Mouse (Mus musculus) frontal cortex, postnatal 36 days (tissue): Measurements from ENCODE around the gene Exoc2.

ENCODE experiments used
- DNase-seq, 2 experiments: peaks; one replicate each; pipeline ENCODE4 v3.0.0; 2022; ENCODE audit warnings: low spot score in 2 of 2

Gene Exoc2

DNA sequence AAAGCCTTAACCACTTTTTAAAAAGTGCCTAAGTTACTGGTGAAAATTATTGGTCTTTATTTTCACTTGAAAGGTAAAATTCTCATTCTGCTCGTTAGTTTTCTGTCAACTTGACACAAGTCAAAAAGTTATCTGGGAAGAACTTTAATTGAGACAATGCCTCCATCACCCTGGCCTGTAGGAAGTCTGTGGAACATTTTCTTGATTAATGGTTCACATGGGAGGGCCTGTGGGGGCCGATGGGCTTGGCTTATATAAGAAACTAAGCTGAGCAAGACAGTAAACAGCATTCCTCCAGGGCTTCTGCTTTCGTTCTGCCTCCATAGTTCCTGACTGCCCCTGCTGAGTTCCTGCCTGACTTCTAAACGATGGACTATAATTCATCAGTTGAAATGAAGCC is 81.6 kb downstream of the Exoc2 start:
- DNase-seq = no peak

DNA sequence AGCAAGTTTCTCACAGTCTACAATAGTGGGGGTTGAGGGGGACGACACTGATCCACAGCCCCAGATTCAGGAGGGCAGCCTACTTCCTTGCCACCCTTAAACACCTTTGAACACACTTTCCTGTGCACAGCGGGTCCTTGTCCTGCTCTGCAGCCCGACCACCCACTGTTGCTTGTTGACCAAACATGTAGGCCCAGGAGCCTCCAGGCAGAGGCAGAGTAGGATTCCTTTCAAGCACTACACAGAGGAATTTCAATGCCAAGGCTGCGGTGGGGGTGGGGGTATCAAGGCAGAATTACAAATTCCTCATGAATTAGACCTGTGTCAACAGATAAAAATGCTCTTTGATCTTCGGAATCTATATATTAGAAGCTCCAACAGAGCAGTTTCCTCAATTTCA is 82.7 kb downstream of the Exoc2 start:
- no peak for DNase-seq

DNA sequence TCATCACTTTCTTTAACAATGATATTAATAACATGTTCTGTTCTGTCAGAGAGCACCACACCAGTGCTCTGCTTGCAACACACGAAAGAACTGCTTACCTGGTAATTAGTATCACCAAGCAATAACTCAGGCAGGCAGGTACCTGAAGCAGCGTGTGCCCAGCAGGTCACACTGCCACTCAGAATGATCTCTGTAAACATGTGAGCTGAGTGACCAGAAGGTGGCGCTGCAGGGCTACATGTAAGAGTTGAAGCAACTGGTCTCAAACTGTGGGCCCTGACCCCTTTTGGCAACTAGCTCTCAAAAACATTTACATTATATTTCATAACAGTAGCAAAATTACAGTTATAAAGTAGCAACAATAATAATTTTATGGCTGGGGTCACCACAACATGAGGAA is 85.4 kb downstream of the Exoc2 start:
- peak; percentile 47 to 70 for DNase-seq

DNA sequence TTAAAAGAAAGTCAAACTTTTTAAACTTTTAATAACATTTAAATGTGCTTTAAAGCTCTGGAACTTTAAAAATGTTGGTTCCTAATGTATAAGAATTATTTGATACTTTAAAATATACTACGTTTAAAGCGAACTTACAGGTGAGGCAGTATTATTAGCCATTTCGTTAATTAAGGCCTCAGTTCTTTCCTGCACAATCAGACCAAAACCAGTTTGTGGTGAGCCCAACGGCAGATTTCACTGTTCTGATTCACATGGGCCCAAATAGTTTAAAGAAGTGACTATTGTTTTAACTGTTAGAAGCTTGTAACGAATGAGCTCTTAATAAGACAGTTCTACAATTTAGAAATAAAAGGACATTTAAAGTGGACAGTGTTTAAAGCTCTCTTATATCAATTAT is 93.6 kb downstream of the Exoc2 start:
- no peak for DNase-seq

DNA sequence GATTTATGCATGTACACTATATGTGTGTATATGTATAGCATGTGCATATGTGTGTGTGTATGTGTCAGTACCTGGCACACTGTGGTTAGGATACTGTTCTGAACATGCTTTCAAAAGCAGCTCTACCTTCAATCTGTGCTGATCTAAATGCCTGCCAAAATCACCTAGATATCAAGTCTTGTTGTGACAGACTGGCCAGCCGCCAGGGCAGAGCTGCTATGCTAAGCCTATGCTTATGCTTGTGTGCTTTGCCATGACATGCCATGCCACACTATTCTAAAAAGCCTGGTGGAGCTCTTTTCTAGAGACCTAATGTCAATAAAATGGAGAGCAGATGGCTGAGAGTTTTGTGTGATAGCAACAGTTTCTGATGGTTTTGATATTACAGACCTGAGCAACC is 94.0 kb downstream of the Exoc2 start:
- DNase-seq = no peak

DNA sequence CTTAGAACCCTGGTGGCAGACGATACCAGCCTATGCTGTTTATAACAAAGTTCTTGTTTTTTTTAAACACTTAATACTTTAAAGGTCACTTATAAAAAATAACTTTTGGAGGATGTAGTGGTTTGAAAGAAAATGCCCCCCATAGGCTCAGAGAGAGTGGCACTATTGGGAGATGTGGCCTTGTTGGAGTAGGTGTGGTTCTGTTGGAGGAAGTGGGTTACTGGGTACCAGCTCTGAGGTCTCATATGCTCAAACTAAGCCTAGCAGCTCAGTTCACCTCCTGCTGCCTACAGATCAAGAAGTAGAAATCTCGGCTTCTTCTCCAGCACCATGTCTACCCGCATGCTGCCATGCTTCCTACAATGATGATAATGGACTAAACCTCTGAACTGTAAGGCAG is 98.1 kb downstream of the Exoc2 start:
- no peak for DNase-seq

DNA sequence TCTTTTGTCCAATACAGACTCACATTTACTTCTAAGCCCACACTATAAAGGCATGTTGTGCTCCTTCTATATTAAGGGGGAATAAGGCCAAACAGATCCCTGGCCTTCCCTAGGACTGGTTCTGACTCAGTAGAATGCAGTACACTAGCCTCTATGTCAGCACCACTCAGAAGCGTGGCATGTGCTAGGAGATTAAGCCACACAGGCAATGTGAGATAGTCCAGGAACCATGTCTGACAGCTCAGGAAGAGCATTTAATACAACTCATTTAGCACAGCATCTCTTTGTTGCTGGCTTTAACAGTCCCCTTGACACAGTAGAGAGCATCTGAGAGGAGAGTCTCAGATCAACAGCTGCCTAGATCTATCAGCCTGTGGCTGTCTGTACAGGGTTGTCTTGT is 100.4 kb downstream of the Exoc2 start:
- no peak for DNase-seq

DNA sequence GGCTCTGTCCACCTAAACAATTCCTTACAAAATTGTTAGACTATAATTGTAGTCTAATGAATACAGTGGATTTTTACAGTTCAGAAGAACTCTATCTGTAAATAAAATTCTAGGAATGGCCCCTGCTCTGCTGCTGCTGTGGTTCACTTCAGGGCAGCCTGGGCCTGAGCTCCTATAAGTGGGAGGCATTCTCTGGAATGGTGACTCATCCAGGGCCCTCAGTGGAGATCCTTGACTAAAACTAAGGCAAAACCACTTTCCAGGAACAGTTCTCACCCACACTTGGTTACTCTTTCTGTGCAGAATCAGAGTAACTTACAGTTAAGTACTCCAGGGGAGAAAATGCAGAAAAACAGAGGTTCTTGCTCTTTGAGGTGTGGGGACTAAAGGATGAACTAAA is 108.4 kb downstream of the Exoc2 start:
- DNase-seq = peak; percentile 35 to 60

DNA sequence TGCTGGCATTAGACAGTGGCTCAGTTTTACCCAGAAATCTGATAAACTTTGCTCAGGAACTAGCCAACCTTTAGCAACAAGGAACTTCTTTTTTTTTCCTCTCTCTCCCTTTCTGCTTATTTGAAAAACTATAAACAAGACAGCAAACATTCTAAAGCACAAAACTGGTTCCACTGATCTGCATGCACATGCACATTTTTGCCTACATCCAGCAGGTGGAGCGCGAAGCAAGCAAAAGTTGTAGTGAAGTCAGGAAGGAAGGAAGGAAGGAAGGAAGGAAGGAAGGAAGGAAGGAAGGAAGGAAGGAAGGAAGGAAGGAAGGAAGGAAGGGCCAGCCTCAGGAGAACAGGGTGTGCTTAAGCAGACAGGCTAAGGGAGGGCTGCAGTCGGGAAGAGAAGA is 109.9 kb downstream of the Exoc2 start:
- no peak for DNase-seq

DNA sequence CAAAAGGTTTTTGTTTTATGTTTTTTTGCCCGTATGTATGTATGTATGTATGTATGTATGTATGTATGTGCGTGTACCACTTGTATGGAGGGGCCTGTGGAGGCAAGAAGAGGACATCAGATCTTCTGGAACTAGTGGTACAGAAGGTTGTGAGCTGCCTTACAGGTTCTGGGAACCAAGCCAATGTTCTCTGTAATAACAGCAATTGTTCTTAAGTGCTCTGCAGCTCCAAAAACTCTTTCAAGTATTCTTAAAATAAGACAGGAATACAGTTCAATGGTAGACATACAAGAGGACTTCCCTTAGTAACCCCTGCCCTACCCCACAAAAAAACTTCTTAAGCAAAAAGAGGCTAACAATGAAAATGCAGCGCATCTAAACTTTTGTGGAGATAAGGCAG is 115.5 kb downstream of the Exoc2 start:
- DNase-seq = no peak

DNA sequence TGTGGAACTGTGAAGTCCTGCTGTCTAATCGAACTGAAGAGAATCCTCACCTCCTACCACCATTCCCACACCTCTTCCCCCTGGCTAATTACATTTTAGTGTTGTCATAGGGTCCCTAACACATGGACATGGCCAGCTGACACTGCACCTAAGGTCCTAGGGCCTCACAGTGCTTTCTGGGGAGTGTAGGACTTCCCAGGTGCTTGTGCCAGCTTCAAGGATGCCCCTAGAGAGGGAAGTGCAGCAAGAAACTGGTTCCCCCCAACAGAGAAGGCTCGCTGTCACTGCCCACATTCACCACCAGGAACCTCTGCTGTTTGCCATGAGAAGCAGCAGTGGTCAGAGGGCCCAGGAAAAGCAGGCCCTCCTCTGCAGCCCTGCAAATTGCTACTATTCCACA is 123.2 kb downstream of the Exoc2 start:
- no peak for DNase-seq

DNA sequence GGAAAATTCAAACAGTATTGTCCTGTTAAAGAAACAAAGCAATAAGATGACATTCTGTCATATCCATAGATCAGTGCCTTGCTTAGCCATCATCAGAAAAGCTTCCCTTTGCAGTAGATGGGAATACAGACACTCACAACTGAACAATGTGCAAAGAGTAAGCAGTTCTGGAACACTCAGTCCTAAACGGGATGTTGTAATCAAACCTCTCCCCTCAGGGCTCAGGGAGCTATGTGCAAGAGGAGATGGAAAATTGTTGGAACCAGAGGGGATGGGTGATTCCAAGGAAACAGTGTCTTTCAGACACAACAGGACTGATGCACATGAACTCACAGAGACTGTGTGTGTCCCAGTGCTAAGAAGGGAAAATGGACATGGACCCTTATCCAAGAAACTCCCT is 125.9 kb downstream of the Exoc2 start:
- no peak for DNase-seq

DNA sequence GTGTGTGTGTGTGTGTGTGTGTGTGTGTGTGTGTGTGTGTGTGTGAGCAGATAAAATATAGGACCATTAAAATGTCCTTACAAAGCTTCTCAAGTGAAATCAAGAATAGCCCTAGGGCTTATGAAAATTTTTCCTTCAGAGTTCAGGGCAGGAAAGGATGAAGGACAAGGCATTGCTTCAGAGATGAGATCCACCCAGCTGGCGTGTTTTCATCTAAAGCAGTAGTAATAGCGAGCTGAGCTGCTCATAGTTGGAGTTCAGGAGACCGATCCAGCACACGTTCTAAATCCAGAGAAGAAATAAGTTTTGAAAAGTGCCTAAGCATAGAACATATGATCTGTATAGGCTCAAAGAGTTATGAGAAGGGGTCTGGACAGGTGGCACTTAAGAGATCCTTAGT is 127.4 kb downstream of the Exoc2 start:
- no peak for DNase-seq

DNA sequence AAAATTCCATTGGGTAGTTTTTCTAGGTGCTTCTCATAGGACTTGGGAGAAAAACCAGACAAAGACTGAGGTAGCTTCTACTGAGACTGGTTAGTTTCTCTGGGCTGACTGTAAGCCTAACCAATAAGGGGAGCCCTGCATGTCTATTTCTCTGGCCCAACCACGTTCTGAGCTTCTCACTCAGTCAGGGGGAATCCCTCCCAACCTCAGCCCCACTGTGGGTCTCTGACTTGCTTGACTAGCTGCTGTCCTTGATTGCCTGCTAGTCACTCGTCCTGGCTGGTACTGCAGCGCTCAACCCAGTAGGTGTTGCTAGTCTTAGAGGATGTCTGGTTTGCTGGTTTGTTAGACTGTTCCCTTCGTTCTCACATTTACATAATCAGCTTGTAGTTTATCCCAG is 130.8 kb downstream of the Exoc2 start:
- DNase-seq = no peak

DNA sequence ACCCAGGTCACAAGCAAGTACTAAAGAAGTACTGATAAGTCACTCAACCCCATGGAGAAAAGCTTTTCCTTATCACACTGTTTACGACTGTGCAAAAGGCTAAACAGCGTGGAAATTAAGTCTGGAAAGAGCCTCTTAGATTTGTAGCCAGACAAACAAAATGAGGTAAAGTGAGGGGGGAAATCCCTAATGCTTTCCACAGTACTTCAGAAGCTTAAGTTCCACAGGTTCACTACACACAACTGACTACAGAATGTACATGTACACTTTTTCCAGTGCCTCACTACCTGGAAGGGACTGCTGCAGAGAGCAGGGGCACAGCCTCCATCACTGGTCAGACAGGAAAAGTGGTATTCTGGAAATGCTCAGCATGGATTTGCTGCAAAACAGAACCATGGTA is 132.1 kb downstream of the Exoc2 start:
- no peak for DNase-seq

DNA sequence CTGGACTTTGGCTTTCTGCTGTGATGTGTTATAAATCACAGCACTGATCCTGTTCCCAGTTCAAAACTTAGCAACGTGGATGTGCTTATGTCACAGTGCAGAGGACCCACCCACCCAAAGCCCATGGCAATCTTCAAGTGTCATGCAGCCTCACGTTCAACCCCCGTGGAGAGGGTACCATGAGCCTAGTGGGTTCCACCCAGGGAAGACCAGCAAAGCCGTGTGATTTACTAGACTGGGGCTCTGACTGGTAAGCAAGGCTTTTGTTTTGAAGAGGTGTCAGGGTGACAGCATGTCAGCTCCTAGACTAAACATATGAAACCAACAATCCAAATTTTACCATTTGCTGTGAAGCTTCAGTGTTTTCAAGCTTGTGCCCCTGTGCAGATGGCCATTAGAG is 132.6 kb downstream of the Exoc2 start:
- DNase-seq = no peak

DNA sequence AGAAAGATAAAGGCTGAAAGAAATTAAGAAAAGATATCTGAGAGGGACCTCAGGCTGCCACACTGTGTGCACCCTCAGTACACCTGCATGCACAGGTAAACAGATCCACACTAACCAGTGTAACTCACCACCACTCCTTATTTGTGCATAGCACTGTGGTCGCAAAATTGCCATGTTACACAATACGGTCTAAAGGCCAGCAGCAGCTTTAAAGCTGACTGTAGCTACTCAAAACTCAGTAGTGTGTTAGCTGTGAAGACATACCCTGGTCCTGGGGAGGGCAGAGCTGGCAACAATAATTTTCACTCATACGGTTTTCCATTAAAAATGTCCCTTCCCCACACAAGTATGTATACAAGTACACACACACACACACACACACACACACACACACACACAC is 133.2 kb downstream of the Exoc2 start:
- DNase-seq = no peak

DNA sequence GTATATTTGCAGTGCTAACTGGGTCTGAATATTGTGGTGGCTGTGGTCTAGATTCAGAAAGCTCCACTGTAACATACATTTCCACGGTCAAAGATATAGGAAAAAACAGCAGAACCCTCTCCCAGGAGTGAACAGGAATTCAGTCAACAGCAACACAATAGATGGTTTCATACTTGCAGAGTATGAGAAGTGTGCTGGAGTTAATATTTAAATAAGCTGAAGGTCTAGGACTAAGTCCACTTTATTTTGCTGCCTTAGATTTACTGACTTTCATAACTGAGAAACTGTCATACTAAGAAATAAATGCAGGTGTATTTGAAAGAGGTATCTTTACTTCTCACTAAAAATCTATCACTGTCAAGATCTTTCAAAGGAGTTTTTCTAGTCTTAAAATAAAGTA is 137.6 kb downstream of the Exoc2 start:
- no peak for DNase-seq

DNA sequence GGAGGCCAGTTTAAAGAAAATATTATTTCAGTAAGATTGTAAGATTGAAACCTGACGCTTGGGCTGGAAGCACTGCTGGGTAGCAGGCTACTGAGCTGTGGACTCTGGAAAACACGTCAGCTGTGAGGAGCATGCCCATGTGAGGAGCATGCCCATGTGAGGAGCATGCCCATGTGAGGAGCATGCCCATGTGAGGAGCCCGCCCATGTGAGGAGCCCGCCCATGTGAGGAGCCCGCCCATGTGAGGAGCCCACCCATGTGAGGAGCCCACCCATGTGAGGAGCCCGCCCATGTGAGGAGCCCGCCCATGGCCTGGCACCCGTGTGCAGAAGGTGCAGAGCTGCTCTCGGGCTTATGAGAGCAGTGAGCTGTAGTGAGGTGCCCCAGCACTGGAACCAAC is 139.0 kb downstream of the Exoc2 start:
- no peak for DNase-seq

DNA sequence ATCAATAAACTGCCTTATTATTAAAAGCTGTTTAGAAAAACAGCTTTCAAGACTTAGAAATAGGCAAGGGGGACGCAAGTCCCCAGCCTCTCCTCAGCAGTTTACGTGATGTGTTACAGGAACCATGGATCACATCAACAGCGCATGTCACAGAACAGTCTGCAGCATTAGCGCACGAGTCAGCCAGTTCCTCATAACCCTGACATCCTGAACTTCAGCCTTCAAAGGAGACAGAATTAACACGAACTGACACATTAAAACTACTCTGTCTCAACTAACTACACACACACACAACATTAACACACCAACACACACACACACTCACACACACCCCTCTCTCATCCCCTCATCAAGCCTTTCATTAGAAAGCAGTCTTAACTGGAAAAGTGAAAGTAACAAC is 139.5 kb downstream of the Exoc2 start:
- no peak for DNase-seq

DNA sequence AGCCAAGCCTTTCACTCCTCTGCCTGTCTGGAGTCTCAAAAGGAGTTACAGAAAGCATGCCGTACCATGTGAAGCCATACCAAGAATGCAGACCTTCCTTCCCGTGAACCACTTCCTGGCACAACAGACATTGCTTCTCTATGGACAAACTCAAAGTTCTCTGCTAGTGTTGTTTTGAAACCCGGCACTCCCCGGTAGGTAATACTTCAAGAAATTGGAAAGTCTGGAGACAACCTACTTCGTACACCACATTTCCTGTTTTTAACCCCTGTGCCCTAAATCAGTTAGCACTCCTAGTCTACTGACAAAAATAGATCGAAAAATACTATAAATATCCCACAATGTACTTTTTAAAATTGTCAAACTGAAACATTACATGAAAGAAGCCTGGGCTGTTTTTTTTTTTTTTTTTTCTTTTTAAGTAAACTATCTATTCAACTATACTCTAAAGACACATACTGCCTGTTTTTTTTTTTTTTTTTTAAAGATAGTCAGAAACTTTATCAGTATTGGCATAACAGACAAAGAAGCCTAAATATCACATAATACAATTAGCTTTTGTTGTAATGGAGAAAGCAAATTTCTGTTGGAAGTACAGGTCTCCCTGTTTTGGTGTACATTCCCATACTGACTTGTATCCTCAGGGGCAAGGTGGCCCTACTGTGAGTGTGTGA is 140.3 kb downstream of the Exoc2 start:
- DNase-seq = no peak

DNA sequence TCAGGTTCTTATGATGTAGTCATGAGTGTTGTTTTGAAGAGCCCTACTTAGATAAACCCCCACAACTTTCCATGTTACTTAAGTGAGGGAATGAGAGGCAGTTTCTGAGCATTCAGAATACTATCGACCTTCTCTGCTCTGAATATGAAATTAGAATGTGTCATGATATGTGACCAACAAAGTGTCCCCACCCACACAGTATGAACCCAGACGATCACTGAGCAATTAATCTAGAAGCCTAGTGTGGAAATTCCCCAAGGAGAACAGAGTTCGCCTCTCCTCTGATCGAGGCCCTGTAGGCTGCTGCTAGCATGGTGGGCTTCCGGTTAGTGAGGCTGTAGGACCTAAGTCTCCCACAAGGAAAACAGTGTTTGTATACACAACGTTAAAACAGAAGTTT is 142.5 kb downstream of the Exoc2 start:
- no peak for DNase-seq

DNA sequence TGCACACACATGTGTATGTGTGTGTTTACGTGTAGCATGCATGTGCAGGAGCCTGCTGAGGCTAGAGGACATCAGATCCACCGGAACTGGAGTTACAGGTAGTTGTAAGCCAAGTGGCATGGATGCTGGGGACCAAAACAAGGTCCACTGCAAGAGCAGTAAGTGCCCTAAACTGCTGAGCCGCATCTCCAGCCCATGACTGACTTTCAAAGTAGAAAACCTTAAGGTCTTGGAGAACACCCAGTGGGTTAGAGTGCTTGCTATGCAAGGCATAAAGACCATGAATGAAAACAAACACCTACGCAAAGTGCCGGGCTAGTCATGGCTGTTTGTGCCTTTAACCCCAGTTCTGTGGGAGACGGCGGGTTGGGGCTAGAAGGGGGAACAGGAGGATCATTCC is 147.4 kb downstream of the Exoc2 start:
- no peak for DNase-seq

DNA sequence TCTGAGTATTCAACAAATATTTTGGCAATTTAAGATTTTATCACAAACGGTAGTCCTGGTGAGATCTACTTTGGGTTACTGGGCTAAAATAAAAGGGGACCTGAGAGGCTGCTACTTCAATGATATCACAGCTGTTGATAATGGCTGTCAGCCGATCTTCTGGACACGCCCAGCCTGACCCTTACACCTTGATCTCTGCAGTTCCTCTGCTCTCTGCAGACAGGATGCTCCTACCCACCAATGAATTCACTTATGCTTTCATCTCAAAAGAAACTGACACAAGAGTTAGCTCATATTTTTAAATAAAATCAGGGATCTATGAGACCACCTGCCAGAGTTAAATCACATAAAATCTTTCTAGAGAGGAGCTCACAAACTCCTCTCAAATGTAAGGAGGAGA is 149.0 kb downstream of the Exoc2 start:
- no peak for DNase-seq

DNA sequence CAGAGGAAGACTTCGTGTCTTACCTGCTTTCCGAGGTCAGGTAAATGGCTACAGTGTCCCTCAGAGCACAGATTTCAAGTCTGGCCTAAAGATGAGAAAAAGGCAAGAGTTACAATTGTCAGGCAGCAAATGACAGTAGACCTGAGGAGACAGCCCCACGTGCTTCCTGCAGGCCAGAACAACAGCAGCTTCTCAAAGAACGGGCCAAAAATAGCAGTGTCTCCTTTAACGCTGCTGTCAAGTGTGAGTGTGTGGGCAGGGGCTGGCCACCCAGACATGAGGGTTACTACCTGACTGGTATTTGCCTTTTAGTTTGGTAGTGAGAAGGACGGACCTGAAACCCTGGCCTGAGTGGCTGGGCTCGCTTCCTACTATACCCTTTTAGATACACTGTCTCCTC is 153.3 kb downstream of the Exoc2 start:
- DNase-seq = no peak
